ENCODE assay signal across 8 mouse cellular contexts in the genomic region with DNA sequence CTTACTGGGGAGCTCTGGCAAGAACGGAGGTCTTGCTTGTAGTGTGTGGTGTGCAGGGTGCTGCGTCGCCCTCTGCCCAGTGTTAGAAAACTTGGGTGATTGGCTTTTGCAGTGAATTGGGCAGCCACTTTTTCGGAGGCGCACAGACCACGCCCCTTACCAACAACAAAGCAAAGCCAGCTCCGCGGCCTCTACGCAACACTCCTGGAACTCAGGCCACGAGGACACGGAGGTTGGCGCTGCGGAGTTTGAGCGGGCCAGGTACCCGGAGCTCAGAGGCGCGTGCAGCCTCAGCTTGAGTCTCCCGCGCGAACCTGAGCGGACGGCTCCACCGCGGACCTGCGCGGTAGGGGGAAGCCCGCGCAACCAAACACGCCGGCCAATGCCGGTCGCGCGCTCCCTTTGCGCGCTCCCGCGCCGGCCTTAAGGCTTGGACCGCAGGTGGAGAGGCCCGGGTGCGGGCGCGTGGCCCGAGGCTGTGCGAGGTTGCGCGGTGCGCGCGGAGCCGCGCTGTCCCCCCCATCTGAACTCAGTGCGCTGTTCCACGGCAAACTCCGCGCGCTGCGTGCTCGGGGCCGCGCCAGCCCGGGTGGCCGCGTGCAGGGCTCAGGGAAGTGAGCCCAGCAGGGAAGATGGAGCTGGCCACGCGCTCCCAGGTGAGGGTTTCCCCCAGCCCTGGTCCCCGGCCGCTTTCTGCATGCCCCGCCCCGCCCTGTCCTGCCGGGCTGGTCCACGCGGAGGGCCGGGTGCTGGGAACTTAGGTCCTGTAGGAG. TPM values are rescaled to one million over a fixed set of nuclear protein-coding genes. Genes with fewer than 3 reads are reported as not detected.
DNase-seq lines count a peak whose midpoint lies in the region; ATAC-seq lines count a peak whose summit lies in the region.

No protein-coding gene starts in this region.

- H3K27ac ChIP-seq in embryonic facial prominence, embryonic 15.5 days (replicated peaks) = peak overlapping the region; percentile 75; the same call in 1 of the 2 replicates
- H3K27ac ChIP-seq in heart, embryonic 16.5 days (ENCODE audit: low read length) = peak overlapping the region; percentile 29; the same call in 1 of the 2 replicates
- H3K27ac ChIP-seq in liver, embryonic 15.5 days (replicated peaks) = peak overlapping the region; percentile 68
- H3K27ac ChIP-seq in stomach, embryonic 16.5 days (ENCODE audit: low read length) = peak overlapping the region; percentile 70

- H3K4me1 ChIP-seq in embryonic facial prominence, embryonic 15.5 days = peaks cover 12% of the 10 kb centered on the region; the same call in 1 of the 2 replicates
- H3K4me1 ChIP-seq in heart, embryonic 16.5 days (ENCODE audit: control insufficient read depth, insufficient read depth, low read length) = peaks cover 10% of the 10 kb centered on the region
- H3K4me1 ChIP-seq in liver, embryonic 15.5 days (replicated peaks) = peaks cover 23% of the 10 kb centered on the region
- H3K4me1 ChIP-seq in stomach, embryonic 16.5 days (ENCODE audit: control insufficient read depth, insufficient read depth, low read length) = peaks cover 4% of the 10 kb centered on the region; the same call in 1 of the 2 replicates

- H3K4me2 ChIP-seq in embryonic facial prominence, embryonic 15.5 days (replicated peaks) = peak overlapping the region; percentile 93
- H3K4me2 ChIP-seq in heart, embryonic 16.5 days (ENCODE audit: low read depth, low read length) = peak overlapping the region; percentile 70
- peak overlapping the region; percentile 90 for H3K4me2 ChIP-seq in liver, embryonic 15.5 days
- peak overlapping the region; percentile 94 for H3K4me2 ChIP-seq in stomach, embryonic 16.5 days (ENCODE audit: low read depth, low read length)

- peak overlapping the region; percentile 89 for H3K9ac ChIP-seq in embryonic facial prominence, embryonic 15.5 days
- H3K9ac ChIP-seq in heart, embryonic 16.5 days (ENCODE audit: low read length) = peak overlapping the region; percentile 87
- H3K9ac ChIP-seq in liver, embryonic 15.5 days = peak overlapping the region; percentile 72
- H3K9ac ChIP-seq in stomach, embryonic 16.5 days (ENCODE audit: low read length) = peak overlapping the region; percentile 91

- peak; percentile 78 for DNase-seq in CD4-positive, CD25-positive, alpha-beta regulatory T cell, adult 2 months (ENCODE audit: low read depth, low spot score)
- DNase-seq in brain, adult 2 months (ENCODE audit: low read depth, low spot score) = peak; percentile 69
- peak; percentile 46 to 73 for DNase-seq in kidney, postnatal 25 days
- DNase-seq in neural tube, embryonic 10.5 days (ENCODE audit: extremely low spot score, low spot score) = peak; percentile 84

- under 1% methylated on average over 75 of the region's 75 CpGs for WGBS in embryonic facial prominence, embryonic 15.5 days
- under 1% methylated on average over 75 of the region's 75 CpGs for WGBS in heart, embryonic 16.5 days
- under 1% methylated on average over 74 of the region's 75 CpGs for WGBS in liver, embryonic 15.5 days (ENCODE audit: insufficient replicate concordance)
- WGBS in stomach, embryonic 16.5 days = under 1% methylated on average over 73 of the region's 75 CpGs

- H3K36me3 ChIP-seq in embryonic facial prominence, embryonic 15.5 days = no peaks in the 10 kb centered on the region
- H3K36me3 ChIP-seq in heart, embryonic 16.5 days (ENCODE audit: control insufficient read depth, insufficient read depth) = no peaks in the 10 kb centered on the region
- no peaks in the 10 kb centered on the region for H3K36me3 ChIP-seq in liver, embryonic 15.5 days (replicated peaks)
- H3K36me3 ChIP-seq in stomach, embryonic 16.5 days (ENCODE audit: control insufficient read depth, insufficient read depth, low read length) = no peaks in the 10 kb centered on the region

- no peaks in the 10 kb centered on the region for H3K27me3 ChIP-seq in embryonic facial prominence, embryonic 15.5 days
- H3K27me3 ChIP-seq in heart, embryonic 16.5 days (ENCODE audit: control insufficient read depth, insufficient read depth, low read length) = no peaks in the 10 kb centered on the region; the same call in 1 of the 2 replicates
- no peaks in the 10 kb centered on the region for H3K27me3 ChIP-seq in liver, embryonic 15.5 days
- no peaks in the 10 kb centered on the region for H3K27me3 ChIP-seq in stomach, embryonic 16.5 days (ENCODE audit: control insufficient read depth, insufficient read depth, low read length)

- peak; percentile 93 for ATAC-seq in embryonic facial prominence, embryonic 15.5 days (ENCODE audit: insufficient number of reproducible peaks, low FRiP score, low TSS enrichment, low read depth)
- peak; percentile 91 for ATAC-seq in heart, embryonic 16.5 days (replicated peaks; ENCODE audit: extremely low read depth, insufficient read depth, low FRiP score)
- peak; percentile 87 for ATAC-seq in liver, embryonic 15.5 days (ENCODE audit: insufficient read depth)
- ATAC-seq in stomach, embryonic 16.5 days (ENCODE audit: insufficient read depth, low FRiP score) = peak; percentile 92

- H3K4me3 ChIP-seq in embryonic facial prominence, embryonic 15.5 days (replicated peaks) = peak overlapping the region; percentile 89
- H3K4me3 ChIP-seq in heart, embryonic 16.5 days (ENCODE audit: low read length) = peak overlapping the region; percentile 80
- peak overlapping the region; percentile 77 for H3K4me3 ChIP-seq in liver, embryonic 15.5 days (replicated peaks)
- H3K4me3 ChIP-seq in stomach, embryonic 16.5 days (replicated peaks; ENCODE audit: low read length) = peak overlapping the region; percentile 88

- H3K9me3 ChIP-seq in embryonic facial prominence, embryonic 15.5 days (replicated peaks) = no peaks in the 10 kb centered on the region
- H3K9me3 ChIP-seq in heart, embryonic 16.5 days (replicated peaks; ENCODE audit: control insufficient read depth, low read length) = no peaks in the 10 kb centered on the region
- H3K9me3 ChIP-seq in liver, embryonic 15.5 days (replicated peaks) = no peaks in the 10 kb centered on the region
- H3K9me3 ChIP-seq in stomach, embryonic 16.5 days (replicated peaks; ENCODE audit: control insufficient read depth, low read length) = no peaks in the 10 kb centered on the region

RNA-seq across cellular contexts. Expression of gene Cdca7l, which starts 39.4 kb away (rescaled TPM):
- polyA plus RNA-seq in embryonic facial prominence, embryonic 15.5 days (2015; fragmentation: Nextera tagmentation; extraction: Ambion mirVana) = 30.6 and 32.5 TPM in 2 replicates
- polyA plus RNA-seq in heart, embryonic 16.5 days (2015; fragmentation: Nextera tagmentation; extraction: Ambion mirVana) = 14.9 and 17.4 TPM in 2 replicates
- polyA plus RNA-seq in liver, embryonic 15.5 days (2015; fragmentation: Nextera tagmentation; extraction: Ambion mirVana) = 14.8 and 15.6 TPM in 2 replicates
- polyA plus RNA-seq in stomach, embryonic 16.5 days (2015; fragmentation: Nextera tagmentation; extraction: Ambion mirVana) = 41.1 and 41.6 TPM in 2 replicates

Comparison
In these comparisons a context has a peak if more than half of its experiments do, and no peak if none do; other contexts are left out.
1. Peak in every context shown above with its lines: DNase-seq, ATAC-seq, H3K4me3 ChIP-seq and H3K27ac ChIP-seq.